Mouse (Mus musculus) B cell, adult (primary cell): ENCODE measurements around the gene Rabgap1. TPM values are rescaled to one million over a fixed set of nuclear protein-coding genes. Genes with fewer than 3 reads are reported as not detected.

Experiments
- total RNA-seq: library from RNA; stranded (reverse); gene quantifications from 4 replicates; pipeline ENCODE4 v1.2.4, GENCODE M21; 2023; ENCODE audit not compliant: inconsistent age

Gene Rabgap1
- 44.7 to 50.4 TPM (median 47.4 TPM) in 4 replicates for total RNA-seq

GRCm38 (mm10) chr2:37442611-37443591 lies at the start of gene Rabgap1, which contains the start of the genes Zbtb26 and Zbtb6:
Rabgap1 (plus strand) TSS chr2:37443279.
Zbtb26 (minus strand) TSS chr2:37443135.
Zbtb6 (minus strand) TSS chr2:37443171.

GRCm38 (mm10) chr2:37422306-37423304 lies 20.5 kb upstream of the Rabgap1 start, which contains the start of gene Rc3h2:
Rc3h2 (minus strand) TSS chr2:37422903.

GRCm38 (mm10) chr2:37516030-37516710 lies 73.1 kb downstream of the Rabgap1 start, which contains the start of gene Gpr21:
Gpr21 (plus strand) TSS chr2:37516332.

Other genes with a start within 250 kb of the Rabgap1 start
- gene Olfr366, start 231.7 kb upstream of the Rabgap1 start, total RNA-seq, result not detected in 4 replicates
- gene Olfr368, start 116.8 kb upstream of the Rabgap1 start, total RNA-seq, result not detected in 4 replicates
- gene Pdcl, start 83.9 kb upstream of the Rabgap1 start, total RNA-seq, result 32.3 to 37.8 TPM (median 35.4 TPM) in 4 replicates
- gene Rc3h2, start 20.4 kb upstream of the Rabgap1 start, total RNA-seq, result 51.5 to 67.3 TPM (median 60.0 TPM) in 4 replicates
- 2.9 to 6.4 TPM (median 4.5 TPM) in 4 replicates for gene Zbtb26, start 144 bp upstream of the Rabgap1 start, total RNA-seq
- 16.1 to 18.5 TPM (median 17.5 TPM) in 4 replicates for gene Zbtb6, start 108 bp upstream of the Rabgap1 start, total RNA-seq
- gene Gpr21, start 73.1 kb downstream of the Rabgap1 start, total RNA-seq, result 2.4 to 3.5 TPM (median 2.7 TPM) in 4 replicates